Mouse (Mus musculus) lung, postnatal 14 days (tissue): ENCODE results near the gene Large1.
"Not testable (repeated sequence)": the region's sequence is repeated elsewhere in the genome, so short reads cannot be mapped to it uniquely, and the experiment has no call there.

Experiments used
- DNase-seq: peaks from one replicate; pipeline ENCODE4 v3.0.0; 2021

The Large1 gene

GRCm38 (mm10) chr8:72990425-72990824 is 362.9 kb downstream of the Large1 start:
- DNase-seq: no peak

GRCm38 (mm10) chr8:72982832-72983231 is 370.5 kb downstream of the Large1 start:
- DNase-seq: no peak

GRCm38 (mm10) chr8:72955074-72955473 is 398.3 kb downstream of the Large1 start:
- DNase-seq: no peak

- not testable (repeated sequence) for DNase-seq
Observed at GRCm38 (mm10) chr8:72941393-72941792, 411.9 kb downstream of the Large1 start.

GRCm38 (mm10) chr8:72919182-72919902 is 434.0 kb downstream of the Large1 start:
- DNase-seq: no peak

- no peak for DNase-seq
Observed at GRCm38 (mm10) chr8:72905491-72905890, 447.8 kb downstream of the Large1 start.

GRCm38 (mm10) chr8:72901591-72901990 is 451.7 kb downstream of the Large1 start:
- DNase-seq: no peak

GRCm38 (mm10) chr8:72899321-72899720 is 454.0 kb downstream of the Large1 start:
- DNase-seq: no peak

- no peak for DNase-seq
Observed at GRCm38 (mm10) chr8:72883033-72883432, 470.3 kb downstream of the Large1 start.

GRCm38 (mm10) chr8:72873411-72873810 is 479.9 kb downstream of the Large1 start:
- DNase-seq: no peak

GRCm38 (mm10) chr8:72846881-72847280 is 506.5 kb downstream of the Large1 start:
- no peak for DNase-seq

GRCm38 (mm10) chr8:72835863-72836262 is 517.5 kb downstream of the Large1 start:
- DNase-seq: no peak

- no peak for DNase-seq
Observed at GRCm38 (mm10) chr8:72833112-72833511, 520.2 kb downstream of the Large1 start.

- DNase-seq: no peak
Observed at GRCm38 (mm10) chr8:72832371-72832770, 521.0 kb downstream of the Large1 start.

- DNase-seq: no peak
Observed at GRCm38 (mm10) chr8:72817655-72818349, 535.5 kb downstream of the Large1 start.

GRCm38 (mm10) chr8:72816679-72817078 is 536.7 kb downstream of the Large1 start:
- DNase-seq: no peak

GRCm38 (mm10) chr8:72815681-72816080 is 537.7 kb downstream of the Large1 start:
- peak; percentile 10 for DNase-seq

- no peak for DNase-seq
Observed at GRCm38 (mm10) chr8:72812690-72813089, 540.6 kb downstream of the Large1 start.

- no peak for DNase-seq
Observed at GRCm38 (mm10) chr8:72801583-72801982, 551.8 kb downstream of the Large1 start.

GRCm38 (mm10) chr8:72780644-72781043 is 572.7 kb downstream of the Large1 start:
- no peak for DNase-seq

- no peak for DNase-seq
Observed at GRCm38 (mm10) chr8:72777797-72778196, 575.5 kb downstream of the Large1 start.

- no peak for DNase-seq
Observed at GRCm38 (mm10) chr8:72766777-72767176, 586.6 kb downstream of the Large1 start.

- DNase-seq: no peak
Observed at GRCm38 (mm10) chr8:72765696-72766095, 587.6 kb downstream of the Large1 start.
